ENCODE assay signal across 8 mouse cellular contexts in the genomic region with DNA sequence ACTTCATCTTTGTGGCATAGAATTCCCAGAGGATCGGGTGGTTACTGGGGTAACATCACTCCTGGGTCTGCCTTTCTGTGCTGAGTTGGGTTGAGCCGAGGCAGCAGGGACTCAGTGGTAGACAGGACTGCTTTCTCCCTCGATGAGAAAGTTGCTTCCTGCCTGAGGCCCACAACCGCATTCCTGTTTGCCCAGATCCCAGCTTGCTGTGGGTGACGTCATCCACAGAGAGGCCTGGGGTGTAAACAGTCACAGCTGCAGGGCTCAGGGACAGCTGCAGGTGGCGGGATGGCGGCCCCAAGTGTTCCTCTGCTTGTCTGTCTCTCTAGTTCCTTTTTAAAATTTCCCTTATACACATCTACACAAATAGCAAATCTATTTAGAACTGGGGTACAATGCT. TPM values are rescaled to one million over a fixed set of nuclear protein-coding genes. Genes with fewer than 3 reads are reported as not detected.
DNase-seq lines count a peak whose midpoint lies in the region; ATAC-seq and TF ChIP-seq lines count a peak whose summit lies in the region.

No protein-coding gene starts in this region.

- peak overlapping the region; percentile 68 for H3K9ac ChIP-seq in heart, embryonic 14.5 days (ENCODE audit: low read length)
- peak overlapping the region; percentile 36; the same call in 1 of the 2 replicates for H3K9ac ChIP-seq in liver, embryonic 16.5 days (ENCODE audit: low read depth, low read length)

- peak; percentile 25; the same call in 1 of the 2 replicates for TF ChIP-seq POLR2A in embryonic fibroblast, embryonic 13.5 days (IDR thresholded peaks at IDR 0.05; ENCODE audit: low read depth, low read length)

- WGBS in heart, embryonic 14.5 days = 5% methylated on average over 7 of the region's 7 CpGs
- 3% methylated on average over 7 of the region's 7 CpGs for WGBS in liver, embryonic 16.5 days (ENCODE audit: insufficient replicate concordance)

- no peaks in the 10 kb centered on the region for H3K36me3 ChIP-seq in heart, embryonic 14.5 days (ENCODE audit: control insufficient read depth, insufficient read depth, low read length)
- no peaks in the 10 kb centered on the region for H3K36me3 ChIP-seq in liver, embryonic 16.5 days (ENCODE audit: control insufficient read depth, insufficient read depth)

- peak; percentile 92 for DNase-seq in 416B (ENCODE audit: low read depth)
- peak; percentile 83 for DNase-seq in NIH3T3 (ENCODE audit: low read depth)
- peak; percentile 80 for DNase-seq in kidney, postnatal 14 days
- DNase-seq in neural tube, embryonic 10.5 days (ENCODE audit: extremely low spot score, low spot score) = peak; percentile 40
- peak; percentile 93 for DNase-seq in thymus, postnatal 0 days (ENCODE audit: low spot score)

- peaks cover 16% of the 10 kb centered on the region for H3K4me1 ChIP-seq in embryonic fibroblast, embryonic 13.5 days (ENCODE audit: control insufficient read depth, insufficient read depth, low read length)
- H3K4me1 ChIP-seq in heart, embryonic 14.5 days (ENCODE audit: control insufficient read depth in 2 of 2, insufficient read depth in 2 of 2, low read length in 2 of 2) = peaks cover 44 to 72% of the 10 kb centered on the region in 2 experiments
- peaks cover 45% of the 10 kb centered on the region for H3K4me1 ChIP-seq in liver, embryonic 16.5 days (ENCODE audit: control insufficient read depth, low read depth, low read length)

- peak overlapping the region; percentile 75 for H3K27ac ChIP-seq in embryonic fibroblast, embryonic 13.5 days (ENCODE audit: insufficient read depth, low read length)
- peak overlapping the region; percentile 92 to 96 for H3K27ac ChIP-seq in heart, embryonic 14.5 days (replicated peaks in 1 of 2; ENCODE audit: control insufficient read depth in 1 of 2, insufficient read depth in 1 of 2, low read depth in 2 of 2, low read length in 2 of 2)
- peak overlapping the region; percentile 82 for H3K27ac ChIP-seq in liver, embryonic 16.5 days (ENCODE audit: low read length)

- TF ChIP-seq CTCF in embryonic fibroblast, embryonic 13.5 days (IDR thresholded peaks at IDR 0.05; ENCODE audit: borderline replicate concordance, insufficient read depth, low read length) = no peak

- ATAC-seq in heart, embryonic 14.5 days (ENCODE audit: insufficient number of reproducible peaks, insufficient read depth, low FRiP score, low read depth) = peak; percentile 70
- ATAC-seq in liver, embryonic 16.5 days (ENCODE audit: low read depth) = peak; percentile 66

- no peaks in the 10 kb centered on the region for H3K27me3 ChIP-seq in heart, embryonic 14.5 days (ENCODE audit: control insufficient read depth, insufficient read depth, low read length)
- no peaks in the 10 kb centered on the region for H3K27me3 ChIP-seq in liver, embryonic 16.5 days (ENCODE audit: control insufficient read depth, insufficient read depth, low read depth, low read length)

- peak overlapping the region; percentile 65 for H3K4me2 ChIP-seq in heart, embryonic 14.5 days (ENCODE audit: low read length)
- H3K4me2 ChIP-seq in liver, embryonic 16.5 days (ENCODE audit: low read depth, low read length) = peak overlapping the region; percentile 47

- no peaks in the 10 kb centered on the region for H3K9me3 ChIP-seq in heart, embryonic 14.5 days (ENCODE audit: control insufficient read depth, low read length)
- no peaks in the 10 kb centered on the region for H3K9me3 ChIP-seq in liver, embryonic 16.5 days (replicated peaks; ENCODE audit: control insufficient read depth, low read length)

- H3K4me3 ChIP-seq in embryonic fibroblast, embryonic 13.5 days (ENCODE audit: insufficient read depth, low read length) = no peak overlapping the region
- H3K4me3 ChIP-seq in heart, embryonic 14.5 days (ENCODE audit: control insufficient read depth in 1 of 2, insufficient read depth in 1 of 2, low read depth in 1 of 2, low read length in 2 of 2) = peak overlapping the region; percentile 8; a peak in 2 of 4 replicates
- no peak overlapping the region for H3K4me3 ChIP-seq in liver, embryonic 16.5 days (ENCODE audit: low read depth, low read length)

RNA-seq across cellular contexts. Expression of gene Prrc2b, which starts 16.9 kb away (rescaled TPM):
- 75.5 and 84.6 TPM in 2 replicates for polyA plus RNA-seq in embryonic fibroblast, embryonic 13.5 days (2011; ENCODE audit: insufficient read length, low read depth, missing spikeins)
- 35.8 and 41.8 TPM in 2 replicates for polyA plus RNA-seq in heart, embryonic 14.5 days (2014; fragmentation: Nextera tagmentation; extraction: Ambion mirVana)
- 4.5 and 4.7 TPM in 2 replicates for polyA plus RNA-seq in liver, embryonic 16.5 days (2015; fragmentation: Nextera tagmentation; extraction: Ambion mirVana)
- 22.5 and 33.6 TPM in 2 replicates for polyA plus RNA-seq in thymus, postnatal 0 days (2015; fragmentation: Nextera tagmentation; extraction: Ambion mirVana)

Comparison
In these comparisons a context has a peak if more than half of its experiments do, and no peak if none do; other contexts are left out.
1. DNase-seq: peak in every context shown above with its lines; median percentile 93 in thymus, postnatal 0 days; 92 in 416B; 83 in NIH3T3; 80 in kidney, postnatal 14 days; 40 in neural tube, embryonic 10.5 days.
2. H3K4me3 ChIP-seq: peak in heart, embryonic 14.5 days (2 of 2); none in embryonic fibroblast, embryonic 13.5 days (single experiment) and liver, embryonic 16.5 days (single experiment).
3. Peak in every context shown above with its lines, with median percentiles within 50 percentile points of each other: H3K27ac ChIP-seq.